Mouse (Mus musculus) A20 (cell line): ENCODE results near the gene Ptch1.

Experiments
- DNase-seq: peaks from one replicate; pipeline ENCODE4 v3.0.0-alpha.2; 2011; ENCODE audit warnings: low read depth, low spot score

Gene Ptch1

GRCm38 (mm10) chr13:63573256-63573835 is at the start of gene Ptch1:
Gene Ptch1 (minus strand): TSS chr13:63573598.
- peak; percentile 64 for DNase-seq

- DNase-seq: no peak
Measured at GRCm38 (mm10) chr13:63621301-63621700, 47.9 kb upstream of the Ptch1 start.

DNA sequence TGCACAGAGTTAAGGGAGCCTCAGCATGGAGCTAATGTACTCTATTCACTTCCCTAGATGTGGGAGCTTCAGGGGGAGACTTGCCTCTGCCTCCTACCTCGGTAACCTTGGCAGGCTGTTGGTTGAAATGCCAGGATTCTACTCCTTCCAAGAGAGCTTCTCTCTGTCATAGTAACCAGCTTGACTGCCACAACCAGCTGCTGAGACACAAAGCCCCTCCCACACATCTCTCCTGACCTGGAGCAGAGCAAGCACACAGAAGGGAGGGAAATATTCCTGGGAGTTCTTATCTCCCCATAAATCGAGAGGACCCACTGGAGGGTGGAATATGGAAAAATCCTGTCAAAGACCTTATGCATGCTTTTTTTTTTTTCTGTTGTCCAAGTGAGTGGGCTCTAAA is 39.8 kb upstream of the Ptch1 start:
- DNase-seq: no peak

DNA sequence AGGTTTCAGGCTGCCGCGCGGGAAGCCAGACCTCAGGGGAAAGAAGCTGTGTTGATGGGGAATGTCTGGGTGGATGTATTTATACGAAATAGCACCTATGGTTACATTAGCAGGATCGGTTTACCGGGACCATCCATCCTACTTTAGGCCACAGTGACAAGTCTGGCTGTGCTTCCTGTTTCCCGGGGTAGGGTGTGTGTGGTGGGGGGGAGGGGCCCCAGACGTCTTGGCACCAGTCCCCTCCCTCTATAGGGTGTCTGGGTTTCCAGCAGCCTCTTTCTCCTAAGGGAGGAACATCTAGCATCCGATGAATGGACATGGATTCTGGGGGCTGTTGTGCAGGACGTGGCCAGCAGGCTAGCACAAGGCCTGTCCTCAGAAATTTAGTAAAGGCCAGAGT is 36.3 kb upstream of the Ptch1 start:
- DNase-seq: no peak

- DNase-seq: no peak
Measured at GRCm38 (mm10) chr13:63597593-63597992, 24.2 kb upstream of the Ptch1 start.

DNA sequence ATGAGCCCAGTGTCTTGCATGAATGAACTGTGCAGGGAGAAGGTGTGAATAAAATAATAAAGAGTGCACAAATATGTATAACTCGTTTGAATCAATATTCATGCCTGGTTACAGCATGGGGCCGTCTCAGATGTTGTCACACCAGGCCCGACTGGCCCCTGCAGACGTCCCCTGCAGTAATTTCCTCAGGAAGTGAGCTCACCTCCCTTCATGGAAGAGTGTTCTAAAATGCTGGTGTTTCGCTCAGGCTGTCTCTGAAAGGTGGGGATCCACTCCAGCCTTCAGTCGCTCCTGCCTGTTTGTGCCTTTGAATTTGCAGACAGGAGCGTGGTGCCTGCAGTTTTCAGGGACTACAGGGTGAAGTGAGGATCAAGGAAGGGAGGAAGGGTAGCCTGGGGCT is 22.5 kb upstream of the Ptch1 start:
- DNase-seq: no peak

GRCm38 (mm10) chr13:63593469-63594050 is 20.2 kb upstream of the Ptch1 start:
- DNase-seq: no peak

- DNase-seq: peak; percentile 19
Measured at GRCm38 (mm10) chr13:63592755-63593154, 19.4 kb upstream of the Ptch1 start.

DNA sequence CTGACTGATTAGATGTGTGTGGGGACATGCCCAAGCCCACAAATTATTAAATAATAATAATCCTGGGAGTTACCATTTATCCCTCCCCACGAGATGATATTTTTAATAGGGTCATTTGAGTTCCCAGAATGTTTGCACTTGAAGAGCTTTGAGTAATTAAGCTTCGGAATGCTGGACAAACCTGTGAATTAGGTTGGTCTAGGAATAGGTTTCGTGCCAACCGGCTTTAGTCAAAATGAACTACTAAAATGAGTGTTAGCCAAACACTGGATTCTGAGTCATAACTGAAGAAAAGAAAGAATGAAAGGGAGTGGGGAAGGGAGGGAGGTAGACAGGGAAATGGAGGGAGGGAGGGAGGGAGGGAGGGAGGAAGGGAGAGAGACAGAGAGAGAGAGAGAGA is 1.2 kb upstream of the Ptch1 start:
- DNase-seq: no peak

DNA sequence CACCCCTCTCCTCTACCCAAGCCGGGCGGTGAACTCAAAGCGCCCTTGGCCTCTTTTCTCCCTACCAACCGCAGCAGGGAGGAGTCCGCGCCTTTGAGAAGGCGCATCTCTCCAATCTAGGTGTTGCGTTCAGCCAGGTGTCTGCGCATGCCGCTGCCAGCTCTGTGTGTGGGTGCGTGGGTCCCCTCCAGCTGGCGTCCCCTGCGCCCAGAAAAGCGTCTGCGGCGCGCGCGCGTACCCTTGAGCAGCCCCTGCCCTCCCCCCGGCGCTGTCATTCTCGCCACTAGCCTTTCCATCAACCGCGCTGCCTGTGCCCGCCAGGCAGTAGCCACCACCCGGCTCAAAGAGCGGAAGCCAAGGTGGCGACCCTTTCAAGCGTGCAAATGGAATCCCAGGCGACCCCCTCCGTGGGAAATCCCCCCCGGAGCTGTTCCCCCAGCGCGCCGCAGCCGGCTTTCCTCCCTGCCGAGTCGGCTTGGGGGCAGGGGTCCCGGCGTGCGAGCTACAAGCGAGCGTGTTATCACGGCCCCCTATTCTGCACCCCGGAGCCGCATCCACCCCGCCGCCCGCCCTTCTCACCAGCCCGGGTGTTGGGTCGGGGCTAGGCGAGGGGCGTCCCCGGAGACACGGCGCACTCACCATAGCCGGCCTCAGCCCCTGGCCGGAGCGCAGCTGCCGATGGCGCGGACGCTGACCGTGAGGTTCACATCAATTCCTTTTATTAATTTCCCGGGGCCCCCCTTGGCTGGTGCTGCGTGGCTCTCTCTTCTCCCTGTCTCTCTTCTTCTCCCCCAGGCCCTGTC is 744 bp downstream of the Ptch1 start:
- peak; percentile 41 for DNase-seq

- no peak for DNase-seq
Measured at GRCm38 (mm10) chr13:63572111-63572452, 1.3 kb downstream of the Ptch1 start.

- DNase-seq: no peak
Measured at GRCm38 (mm10) chr13:63570456-63570855, 2.9 kb downstream of the Ptch1 start.

DNA sequence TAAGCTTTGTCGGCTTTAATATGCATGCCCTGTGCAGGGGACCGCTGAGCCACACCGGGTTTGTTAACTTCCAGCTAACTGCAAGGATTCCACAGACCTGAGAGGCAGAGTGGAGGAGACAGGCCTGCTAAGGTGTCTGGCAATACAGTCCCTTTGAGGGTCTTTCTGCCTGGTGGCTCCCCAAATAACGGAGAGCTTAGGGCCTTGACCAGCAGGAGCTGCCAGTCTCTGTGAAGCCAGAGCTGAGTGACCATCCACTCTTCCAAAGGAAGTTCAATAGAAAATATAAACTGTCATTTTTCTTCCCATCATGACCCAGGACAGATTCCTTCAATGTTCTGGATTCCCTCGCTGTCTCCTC is 4.0 kb downstream of the Ptch1 start:
- no peak for DNase-seq

GRCm38 (mm10) chr13:63568741-63569395 is 4.5 kb downstream of the Ptch1 start:
- DNase-seq: no peak

DNA sequence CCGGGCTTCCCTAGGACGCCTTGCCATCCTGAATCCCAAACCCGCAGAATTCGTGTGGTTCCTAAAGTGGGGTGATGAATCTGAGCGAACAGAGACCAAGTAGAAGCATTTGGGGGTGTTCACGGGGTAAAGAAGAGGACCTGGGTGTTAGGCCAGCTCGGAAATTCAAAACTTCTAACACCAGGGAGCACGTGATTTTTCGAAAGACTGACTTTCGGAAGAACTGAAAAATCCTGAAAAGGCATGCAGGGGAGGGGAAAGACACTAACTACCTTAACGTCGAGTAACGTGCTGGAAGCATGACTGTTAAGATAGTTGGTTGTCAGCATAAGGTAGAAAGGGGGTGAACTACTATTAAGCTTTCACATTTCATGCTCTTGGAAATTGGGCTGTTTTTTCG is 5.1 kb downstream of the Ptch1 start:
- no peak for DNase-seq

DNA sequence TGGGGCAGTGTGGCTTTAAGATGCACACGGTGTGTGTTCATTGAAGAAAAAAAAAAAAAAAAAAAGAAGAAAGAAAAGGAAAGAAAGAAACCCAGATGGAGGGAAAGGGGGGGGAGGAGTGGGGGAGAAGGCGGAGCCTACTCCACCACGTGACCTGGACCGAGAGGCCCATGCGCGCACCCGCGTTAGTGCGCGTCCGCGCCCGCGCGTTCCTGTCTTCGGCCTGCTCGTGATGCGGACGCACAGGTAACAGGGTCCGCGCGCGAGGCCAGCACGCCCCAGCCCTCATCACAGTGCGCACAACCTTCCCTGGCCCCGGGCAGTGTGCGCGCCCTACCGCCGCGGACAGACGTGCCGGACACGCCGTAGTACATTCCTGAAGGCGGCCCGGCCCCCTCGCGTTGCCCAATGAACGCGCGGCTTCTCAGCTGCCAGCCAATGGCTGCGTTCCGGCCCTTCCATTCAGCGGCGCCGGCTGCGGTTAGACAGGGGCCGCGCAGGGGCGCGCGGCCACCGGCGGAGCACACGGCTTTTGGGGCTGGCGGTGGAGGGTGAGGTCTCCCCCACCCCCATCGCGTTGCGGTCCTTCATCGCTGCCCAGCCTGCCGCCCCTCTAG is 5.6 kb downstream of the Ptch1 start:
- DNase-seq: peak; percentile 97

GRCm38 (mm10) chr13:63566018-63567015 is 7.1 kb downstream of the Ptch1 start:
- peak; percentile 94 for DNase-seq

GRCm38 (mm10) chr13:63565320-63566017 is 7.9 kb downstream of the Ptch1 start:
- DNase-seq: no peak

DNA sequence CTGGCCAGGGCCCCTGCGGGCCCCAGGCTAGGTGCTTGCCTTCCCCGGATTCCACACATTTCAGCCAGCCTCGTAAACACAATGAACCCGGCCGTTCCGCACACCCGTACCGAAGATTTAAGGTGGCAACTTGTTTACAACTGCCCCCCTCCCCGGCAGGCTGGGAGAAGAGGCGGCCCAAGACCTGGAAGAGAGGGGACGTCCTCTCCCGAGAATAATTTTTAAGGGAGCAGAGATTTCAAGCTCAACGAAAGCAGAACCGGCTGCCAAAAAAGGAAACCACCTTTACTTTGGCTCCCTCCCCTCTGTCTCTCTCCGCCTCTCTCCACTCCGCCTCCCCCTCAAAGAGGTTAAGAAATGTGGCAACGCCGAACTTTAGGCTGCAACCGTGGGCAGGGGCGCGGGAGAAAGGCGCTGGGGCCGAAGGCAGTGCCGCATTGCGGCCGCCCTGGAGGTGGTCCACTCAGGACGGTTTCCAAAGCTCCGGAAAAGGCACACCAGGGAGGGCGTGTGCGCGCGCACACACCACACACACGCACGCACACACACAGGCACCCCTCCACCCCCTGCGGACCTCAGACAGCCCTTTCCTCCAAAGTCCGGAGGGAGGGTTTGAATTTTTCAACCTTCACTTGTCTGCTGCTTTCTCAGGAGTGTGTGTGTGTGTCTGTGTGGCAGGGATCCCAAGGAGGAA is 8.6 kb downstream of the Ptch1 start:
- DNase-seq: peak; percentile 89
